17 mouse cellular contexts compared by ENCODE assay signal in the genomic region with DNA sequence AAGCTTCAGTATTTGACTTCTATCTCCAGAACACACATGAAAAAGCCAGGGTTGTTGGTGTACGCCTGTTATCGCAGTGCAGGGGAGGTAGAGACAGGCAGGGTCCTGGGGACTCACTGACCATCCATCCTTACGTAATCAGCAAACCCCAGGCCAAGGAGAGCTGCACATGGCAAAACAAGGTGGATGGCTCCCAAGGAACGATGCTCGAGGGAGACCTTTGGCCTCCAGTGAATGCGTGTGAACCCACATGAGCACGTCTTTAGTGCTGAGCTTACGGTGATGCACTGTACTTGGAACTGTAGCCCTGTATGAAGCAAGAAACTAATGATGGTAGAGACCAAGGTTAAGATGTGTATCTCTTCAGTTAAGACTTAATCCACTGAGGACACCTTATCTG.
A peak's percentile ranks its signal among the peaks of the same experiment; 100 is the strongest.
DNase-seq lines count a peak whose midpoint lies in the region; ATAC-seq and TF ChIP-seq lines count a peak whose summit lies in the region.
"Had no signal": no experiment of that assay in that cellular context is flagged by ENCODE, and none has a peak within 500 bp of the region (broad histone marks: within the 10 kb centered on the region; RNA-seq: fewer than 3 reads in every experiment).

No protein-coding gene starts in this region.

- 90% methylated on average over 8 of the region's 8 CpGs for WGBS in embryonic facial prominence, embryonic 12.5 days
- WGBS in embryonic facial prominence, embryonic 10.5 days = 91% methylated on average over 8 of the region's 8 CpGs
- 85% methylated on average over 8 of the region's 8 CpGs for WGBS in kidney, embryonic 14.5 days
- WGBS in intestine, postnatal 0 days = 65% methylated on average over 8 of the region's 8 CpGs
- 87% methylated on average over 8 of the region's 8 CpGs for WGBS in hindbrain, embryonic 13.5 days

- no peak for TF ChIP-seq CTCF in intestine, postnatal 0 days (IDR thresholded peaks at IDR 0.05; ENCODE audit: low read depth)

- H3K4me3 ChIP-seq in embryonic facial prominence, embryonic 12.5 days = no peak overlapping the region
- no peak overlapping the region for H3K4me3 ChIP-seq in embryonic facial prominence, embryonic 10.5 days
- no peak overlapping the region for H3K4me3 ChIP-seq in kidney, embryonic 14.5 days (ENCODE audit: low read length)
- no peak overlapping the region for H3K4me3 ChIP-seq in intestine, postnatal 0 days (ENCODE audit: low read depth, low read length)
- H3K4me3 ChIP-seq in hindbrain, embryonic 13.5 days = no peak overlapping the region
- H3K4me3 ChIP-seq: embryonic facial prominence, embryonic 15.5 days; erythroblast, embryonic 14.5 days; forebrain, embryonic 15.5 days; hindbrain, embryonic 10.5 days; hindbrain, embryonic 15.5 days had no signal

- no peak for DNase-seq in embryonic facial prominence, embryonic 10.5 days (ENCODE audit: low spot score)
- peak; percentile 50 for DNase-seq in kidney, adult 11 months
- DNase-seq: adrenal gland, postnatal 10 days; cerebellum, adult 18-20 months; cerebellum, adult 9-11 months; cerebellum, postnatal 36 days; heart, postnatal 10 days had no signal

- no peak overlapping the region for H3K9ac ChIP-seq in embryonic facial prominence, embryonic 12.5 days
- H3K9ac ChIP-seq in kidney, embryonic 14.5 days (ENCODE audit: low read depth, low read length) = no peak overlapping the region
- no peak overlapping the region for H3K9ac ChIP-seq in intestine, postnatal 0 days (ENCODE audit: low read depth, low read length)
- no peak overlapping the region for H3K9ac ChIP-seq in hindbrain, embryonic 13.5 days
- H3K9ac ChIP-seq: embryonic facial prominence, embryonic 15.5 days; forebrain, embryonic 15.5 days; hindbrain, embryonic 15.5 days had no signal

- H3K4me1 ChIP-seq in embryonic facial prominence, embryonic 12.5 days = peaks cover 53% of the 10 kb centered on the region
- H3K4me1 ChIP-seq in embryonic facial prominence, embryonic 10.5 days = peaks cover 61% of the 10 kb centered on the region
- peaks cover 13% of the 10 kb centered on the region; the same call in 1 of the 2 replicates for H3K4me1 ChIP-seq in kidney, embryonic 14.5 days (ENCODE audit: control insufficient read depth, insufficient read depth, low read length)
- H3K4me1 ChIP-seq in intestine, postnatal 0 days (replicated peaks; ENCODE audit: control insufficient read depth, insufficient read depth, low read length) = peaks cover 24% of the 10 kb centered on the region; the same call in 1 of the 2 replicates
- peaks cover 58% of the 10 kb centered on the region for H3K4me1 ChIP-seq in hindbrain, embryonic 13.5 days (replicated peaks)

- H3K36me3 ChIP-seq in embryonic facial prominence, embryonic 12.5 days = no peaks in the 10 kb centered on the region
- peaks cover 4% of the 10 kb centered on the region; the same call in 1 of the 2 replicates for H3K36me3 ChIP-seq in embryonic facial prominence, embryonic 10.5 days (replicated peaks)
- no peaks in the 10 kb centered on the region for H3K36me3 ChIP-seq in kidney, embryonic 14.5 days (ENCODE audit: control insufficient read depth, insufficient read depth, low read length)
- 0 out of 2 replicates have a peak, but pooled peaks cover 4% of the 10 kb centered on the region for H3K36me3 ChIP-seq in intestine, postnatal 0 days (ENCODE audit: control insufficient read depth, insufficient read depth)
- no peaks in the 10 kb centered on the region for H3K36me3 ChIP-seq in hindbrain, embryonic 13.5 days
- H3K36me3 ChIP-seq: embryonic facial prominence, embryonic 15.5 days; forebrain, embryonic 15.5 days; hindbrain, embryonic 10.5 days; hindbrain, embryonic 15.5 days had no signal

- no peak for ATAC-seq in embryonic facial prominence, embryonic 12.5 days (ENCODE audit: insufficient number of reproducible peaks, insufficient read depth, low FRiP score, low TSS enrichment)
- no peak for ATAC-seq in kidney, embryonic 14.5 days (ENCODE audit: low FRiP score, low TSS enrichment)
- 0 out of 2 replicates have a peak, but pooled peaks have one; percentile 25 for ATAC-seq in erythroid progenitor cell, adult 5-6 weeks (replicated peaks; ENCODE audit: low FRiP score, poor library complexity, severe bottlenecking)
- peak; percentile 73 for ATAC-seq in intestine, postnatal 0 days
- ATAC-seq in hindbrain, embryonic 13.5 days (ENCODE audit: low FRiP score) = no peak
- ATAC-seq: forebrain, embryonic 15.5 days had no signal

- no peak overlapping the region for H3K4me2 ChIP-seq in embryonic facial prominence, embryonic 12.5 days (replicated peaks)
- no peak overlapping the region for H3K4me2 ChIP-seq in kidney, embryonic 14.5 days (replicated peaks; ENCODE audit: low read depth, low read length)
- H3K4me2 ChIP-seq in intestine, postnatal 0 days (replicated peaks; ENCODE audit: low read depth) = no peak overlapping the region
- no peak overlapping the region for H3K4me2 ChIP-seq in hindbrain, embryonic 13.5 days
- H3K4me2 ChIP-seq: embryonic facial prominence, embryonic 15.5 days; forebrain, embryonic 15.5 days; hindbrain, embryonic 15.5 days had no signal

- H3K27me3 ChIP-seq in embryonic facial prominence, embryonic 12.5 days = no peaks in the 10 kb centered on the region
- no peaks in the 10 kb centered on the region for H3K27me3 ChIP-seq in embryonic facial prominence, embryonic 10.5 days (replicated peaks; ENCODE audit: low read depth, poor library complexity, severe bottlenecking)
- H3K27me3 ChIP-seq in kidney, embryonic 14.5 days (ENCODE audit: control insufficient read depth, insufficient read depth, low read length) = no peaks in the 10 kb centered on the region
- H3K27me3 ChIP-seq in intestine, postnatal 0 days (replicated peaks; ENCODE audit: control insufficient read depth, insufficient read depth, low read length) = no peaks in the 10 kb centered on the region
- H3K27me3 ChIP-seq in hindbrain, embryonic 13.5 days = no peaks in the 10 kb centered on the region
- H3K27me3 ChIP-seq: embryonic facial prominence, embryonic 15.5 days; forebrain, embryonic 15.5 days; hindbrain, embryonic 15.5 days had no signal

- H3K27ac ChIP-seq in embryonic facial prominence, embryonic 12.5 days = 0 out of 2 replicates have a peak overlapping the region, but pooled peaks have one; percentile 2
- no peak overlapping the region for H3K27ac ChIP-seq in embryonic facial prominence, embryonic 10.5 days (replicated peaks)
- H3K27ac ChIP-seq in kidney, embryonic 14.5 days (ENCODE audit: low read depth, low read length) = no peak overlapping the region
- no peak overlapping the region for H3K27ac ChIP-seq in intestine, postnatal 0 days (ENCODE audit: low read depth, low read length)
- no peak overlapping the region for H3K27ac ChIP-seq in hindbrain, embryonic 13.5 days
- H3K27ac ChIP-seq: embryonic facial prominence, embryonic 15.5 days; forebrain, embryonic 15.5 days; hindbrain, embryonic 10.5 days; hindbrain, embryonic 15.5 days had no signal

- H3K9me3 ChIP-seq in embryonic facial prominence, embryonic 12.5 days = no peaks in the 10 kb centered on the region
- H3K9me3 ChIP-seq in embryonic facial prominence, embryonic 10.5 days = no peaks in the 10 kb centered on the region
- no peaks in the 10 kb centered on the region for H3K9me3 ChIP-seq in kidney, embryonic 14.5 days (ENCODE audit: control insufficient read depth, low read length)
- no peaks in the 10 kb centered on the region for H3K9me3 ChIP-seq in intestine, postnatal 0 days (ENCODE audit: control insufficient read depth)
- H3K9me3 ChIP-seq in hindbrain, embryonic 13.5 days = no peaks in the 10 kb centered on the region
- H3K9me3 ChIP-seq: embryonic facial prominence, embryonic 15.5 days; forebrain, embryonic 15.5 days; hindbrain, embryonic 10.5 days; hindbrain, embryonic 15.5 days had no signal

Comparison
In these comparisons a context has a peak if more than half of its experiments do, and no peak if none do; other contexts are left out.
1. ATAC-seq: peak in erythroid progenitor cell, adult 5-6 weeks (single experiment) and intestine, postnatal 0 days (single experiment); none in embryonic facial prominence, embryonic 12.5 days (single experiment), kidney, embryonic 14.5 days (single experiment) and hindbrain, embryonic 13.5 days (single experiment).